10 mouse cellular contexts compared by ENCODE assay signal in genomic region chr17:43407548-43407947, GRCm38 (mm10). TPM values are rescaled to one million over a fixed set of nuclear protein-coding genes. Genes with fewer than 3 reads are reported as not detected.
A peak's percentile ranks its signal among the peaks of the same experiment; 100 is the strongest.
DNase-seq lines count a peak whose midpoint lies in the region; ATAC-seq and TF ChIP-seq lines count a peak whose summit lies in the region.
"Had no signal": no experiment of that assay in that cellular context is flagged by ENCODE, and none has a peak within 500 bp of the region (broad histone marks: within the 10 kb centered on the region; RNA-seq: fewer than 3 reads in every experiment).

No protein-coding gene starts in this region.

- no peak overlapping the region for H3K9ac ChIP-seq in heart, adult 2 months (ENCODE audit: low read depth, low read length)
- no peak overlapping the region for H3K9ac ChIP-seq in kidney, embryonic 15.5 days
- no peak overlapping the region for H3K9ac ChIP-seq in forebrain, embryonic 16.5 days (replicated peaks; ENCODE audit: low read depth, low read length)
- H3K9ac ChIP-seq: embryonic facial prominence, embryonic 15.5 days; midbrain, embryonic 13.5 days had no signal

- no peaks in the 10 kb centered on the region for H3K9me3 ChIP-seq in heart, embryonic 10.5 days
- no peaks in the 10 kb centered on the region for H3K9me3 ChIP-seq in kidney, embryonic 15.5 days (replicated peaks)
- H3K9me3 ChIP-seq in forebrain, embryonic 16.5 days (ENCODE audit: control insufficient read depth, low read length) = no peaks in the 10 kb centered on the region
- H3K9me3 ChIP-seq: embryonic facial prominence, embryonic 15.5 days; midbrain, embryonic 13.5 days had no signal

- intact Hi-C loops in heart, adult 2 months (cut with DNase I) = no loop called here

- peak; percentile 75 for ATAC-seq in kidney, embryonic 15.5 days (replicated peaks; ENCODE audit: low FRiP score)
- ATAC-seq in forebrain, embryonic 16.5 days = no peak
- ATAC-seq: midbrain, embryonic 13.5 days had no signal

- H3K36me3 ChIP-seq in heart, adult 2 months (ENCODE audit: control insufficient read depth, insufficient read depth, low read length) = peaks cover 37% of the 10 kb centered on the region
- no peaks in the 10 kb centered on the region for H3K36me3 ChIP-seq in heart, embryonic 10.5 days
- no peaks in the 10 kb centered on the region for H3K36me3 ChIP-seq in kidney, embryonic 15.5 days
- H3K36me3 ChIP-seq in forebrain, embryonic 16.5 days (ENCODE audit: control insufficient read depth, insufficient read depth) = no peaks in the 10 kb centered on the region
- H3K36me3 ChIP-seq: embryonic facial prominence, embryonic 15.5 days; midbrain, embryonic 13.5 days had no signal

- DNase-seq in heart, adult 2 months = no peak
- DNase-seq in heart, embryonic 10.5 days (ENCODE audit: low spot score) = no peak
- DNase-seq in lung, postnatal 4 days = peak; percentile 66 to 75
- no peak for DNase-seq in layer of hippocampus, adult 18-20 months (ENCODE audit: low spot score in 2 of 2)
- no peak for DNase-seq in gastrocnemius, postnatal 10 days

- no peak overlapping the region for H3K4me2 ChIP-seq in kidney, embryonic 15.5 days
- H3K4me2 ChIP-seq in forebrain, embryonic 16.5 days (ENCODE audit: low read length) = no peak overlapping the region
- H3K4me2 ChIP-seq: embryonic facial prominence, embryonic 15.5 days; midbrain, embryonic 13.5 days had no signal

- no peak for TF ChIP-seq POLR2A in heart, adult 2 months (IDR thresholded peaks at IDR 0.05; ENCODE audit: insufficient read depth, low read depth, low read length)

- no peak overlapping the region for H3K4me3 ChIP-seq in heart, adult 2 months
- H3K4me3 ChIP-seq in heart, embryonic 10.5 days = no peak overlapping the region
- no peak overlapping the region for H3K4me3 ChIP-seq in brown adipose tissue, adult 24 weeks (ENCODE audit: insufficient read depth, low read depth, low read length)
- H3K4me3 ChIP-seq in kidney, embryonic 15.5 days (replicated peaks) = no peak overlapping the region
- H3K4me3 ChIP-seq in forebrain, embryonic 16.5 days (replicated peaks; ENCODE audit: low read length) = no peak overlapping the region
- H3K4me3 ChIP-seq: embryonic facial prominence, embryonic 15.5 days; midbrain, embryonic 13.5 days had no signal

- peaks cover 23% of the 10 kb centered on the region for H3K4me1 ChIP-seq in heart, adult 2 months (ENCODE audit: control insufficient read depth, insufficient read depth, low read length)
- H3K4me1 ChIP-seq in heart, embryonic 10.5 days = no peaks in the 10 kb centered on the region
- peaks cover 26% of the 10 kb centered on the region for H3K4me1 ChIP-seq in brown adipose tissue, adult 24 weeks (ENCODE audit: control insufficient read depth, insufficient read depth, insufficient read length, low read length)
- H3K4me1 ChIP-seq in kidney, embryonic 15.5 days = peaks cover 26% of the 10 kb centered on the region
- no peaks in the 10 kb centered on the region for H3K4me1 ChIP-seq in forebrain, embryonic 16.5 days (replicated peaks; ENCODE audit: control insufficient read depth, insufficient read depth, low read length)
- H3K4me1 ChIP-seq: embryonic facial prominence, embryonic 15.5 days; midbrain, embryonic 13.5 days had no signal

- peaks cover 1% of the 10 kb centered on the region; the same call in 1 of the 2 replicates for H3K79me2 ChIP-seq in heart, adult 2 months (replicated peaks; ENCODE audit: control insufficient read depth, insufficient read depth, low read length)

- H3K27ac ChIP-seq in heart, adult 2 months = no peak overlapping the region; the same call in 1 of the 2 replicates
- no peak overlapping the region for H3K27ac ChIP-seq in heart, embryonic 10.5 days
- H3K27ac ChIP-seq in brown adipose tissue, adult 24 weeks (replicated peaks; ENCODE audit: low read depth, low read length) = peak overlapping the region; percentile 38
- peak overlapping the region; percentile 74 for H3K27ac ChIP-seq in kidney, embryonic 15.5 days
- no peak overlapping the region for H3K27ac ChIP-seq in forebrain, embryonic 16.5 days (ENCODE audit: low read length)
- H3K27ac ChIP-seq: embryonic facial prominence, embryonic 15.5 days; midbrain, embryonic 13.5 days had no signal

- no peaks in the 10 kb centered on the region for H3K27me3 ChIP-seq in heart, adult 2 months (ENCODE audit: control insufficient read depth, insufficient read depth, low read length)
- no peaks in the 10 kb centered on the region for H3K27me3 ChIP-seq in heart, embryonic 10.5 days (ENCODE audit: insufficient read depth, poor library complexity, severe bottlenecking)
- no peaks in the 10 kb centered on the region for H3K27me3 ChIP-seq in kidney, embryonic 15.5 days
- H3K27me3 ChIP-seq in forebrain, embryonic 16.5 days (replicated peaks; ENCODE audit: control insufficient read depth, insufficient read depth, low read length) = no peaks in the 10 kb centered on the region
- H3K27me3 ChIP-seq: embryonic facial prominence, embryonic 15.5 days; midbrain, embryonic 13.5 days had no signal

- WGBS in heart, adult 2 months = 29% methylated on average over 7 of the region's 7 CpGs
- 63% methylated on average over 7 of the region's 7 CpGs for WGBS in heart, embryonic 10.5 days
- 50% methylated on average over 7 of the region's 7 CpGs for WGBS in kidney, embryonic 15.5 days
- 87% methylated on average over 7 of the region's 7 CpGs for WGBS in forebrain, embryonic 16.5 days

- TF ChIP-seq CTCF in heart, adult 2 months (IDR thresholded peaks at IDR 0.05) = no peak

- TF ChIP-seq EP300 in heart, adult 2 months (IDR thresholded peaks at IDR 0.05; ENCODE audit: insufficient read depth, low read depth, low read length) = 0 out of 2 replicates have a peak, but pooled peaks have one; percentile 5

RNA-seq across cellular contexts. Expression of gene Adgrf5, which starts 47.3 kb away (rescaled TPM):
- total RNA-seq in heart, adult 2 months (2021) = 100 to 1,000 TPM; 184 to 231 TPM
- polyA plus RNA-seq in heart, adult 2 months (2012; rRNA removed) = 57.7 and 116 TPM in 2 replicates
- polyA plus RNA-seq in heart, embryonic 10.5 days (2016; fragmentation: Nextera tagmentation; extraction: Ambion mirVana) = 12.6 and 19.4 TPM in 2 replicates
- 51.4 and 76.4 TPM in 2 replicates for polyA plus RNA-seq in brown adipose tissue, adult 24 weeks (2012; ENCODE audit: insufficient read depth, insufficient read length, missing spikeins)
- 21.6 and 21.8 TPM in 2 replicates for polyA plus RNA-seq in kidney, embryonic 15.5 days (2015; fragmentation: Nextera tagmentation; extraction: Ambion mirVana)
- polyA plus RNA-seq in forebrain, embryonic 16.5 days (2015; fragmentation: Nextera tagmentation; extraction: Ambion mirVana) = 8.4 and 10.1 TPM in 2 replicates
- 10 to 100 TPM; 28.4 to 28.7 TPM for total RNA-seq in layer of hippocampus, adult 18-20 months (2021)
- 10 to 100 TPM; 78.9 to 85.3 TPM for total RNA-seq in gastrocnemius, postnatal 10 days (2021)

Comparison
In these comparisons a context has a peak if more than half of its experiments do, and no peak if none do; other contexts are left out.
1. DNase-seq: peak in lung, postnatal 4 days (2 of 2); none in heart, adult 2 months (0 of 2), heart, embryonic 10.5 days (single experiment), layer of hippocampus, adult 18-20 months (0 of 2) and gastrocnemius, postnatal 10 days (single experiment).
2. H3K27ac ChIP-seq: peak in brown adipose tissue, adult 24 weeks (single experiment) and kidney, embryonic 15.5 days (single experiment); none in heart, adult 2 months (single experiment), heart, embryonic 10.5 days (single experiment) and forebrain, embryonic 16.5 days (single experiment).